Comparison of ENCODE assay signal across 27 mouse cellular contexts in the genomic region with DNA sequence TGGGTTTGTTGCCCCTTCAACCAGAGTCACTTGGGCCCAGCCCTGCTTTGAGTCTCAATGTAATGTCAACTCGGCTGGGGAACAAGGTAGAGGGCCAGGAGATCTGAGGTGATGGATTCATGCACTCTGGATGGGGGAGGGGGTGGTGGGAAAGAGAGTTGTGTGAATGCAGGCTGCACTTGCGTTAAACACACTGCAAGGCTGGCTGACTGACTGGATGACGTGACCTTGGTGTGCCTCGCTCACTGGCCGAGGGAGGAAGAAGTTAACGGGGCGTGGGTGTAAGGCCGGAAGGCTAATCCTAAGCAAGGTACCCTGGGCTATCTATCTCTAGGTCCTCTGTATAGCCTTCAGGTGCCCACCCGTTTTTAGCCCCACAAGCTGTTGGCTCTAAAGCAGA. TPM values are rescaled to one million over a fixed set of nuclear protein-coding genes. Genes with fewer than 3 reads are reported as not detected.
DNase-seq lines count a peak whose midpoint lies in the region; ATAC-seq and TF ChIP-seq lines count a peak whose summit lies in the region.
"Had no signal": no experiment of that assay in that cellular context is flagged by ENCODE, and none has a peak within 500 bp of the region (broad histone marks: within the 10 kb centered on the region; RNA-seq: fewer than 3 reads in every experiment).

No protein-coding gene starts in this region.

- DNase-seq in hindbrain, embryonic 10.5 days (ENCODE audit: low spot score), result no peak
- DNase-seq in hindbrain, embryonic 11.5 days (ENCODE audit: low spot score), result no peak
- DNase-seq in testis, postnatal 10 days (ENCODE audit: low spot score), result no peak
- DNase-seq in R1 (ENCODE audit: low read depth, low spot score), result peak; percentile 38
- DNase-seq in adrenal gland, postnatal 25 days, result peak; percentile 25
- no peak for DNase-seq in layer of hippocampus, adult 11-12 months (ENCODE audit: low spot score)
- DNase-seq: B cell, adult 2 months; cerebellum, adult 18-20 months; cerebellum, postnatal 14 days; heart, postnatal 36 days; kidney, postnatal 10 days; left cerebral cortex, postnatal 4 days; lung, postnatal 36 days; thymus, adult 2 months had no signal

- peaks cover 84% of the 10 kb centered on the region for H3K4me1 ChIP-seq in hindbrain, embryonic 10.5 days (replicated peaks)
- peaks cover 26% of the 10 kb centered on the region for H3K4me1 ChIP-seq in hindbrain, embryonic 11.5 days (replicated peaks; ENCODE audit: control insufficient read depth, insufficient read depth, low read length)
- peaks cover 18% of the 10 kb centered on the region for H3K4me1 ChIP-seq in testis, adult 2 months (ENCODE audit: control insufficient read depth, insufficient read depth, low read length)
- H3K4me1 ChIP-seq: heart, embryonic 15.5 days; limb, embryonic 15.5 days; megakaryocyte, embryonic 14.5 days had no signal

- peak overlapping the region; percentile 74 for H3K27ac ChIP-seq in hindbrain, embryonic 10.5 days
- no peak overlapping the region for H3K27ac ChIP-seq in hindbrain, embryonic 11.5 days (ENCODE audit: low read depth, low read length)
- no peak overlapping the region for H3K27ac ChIP-seq in testis, adult 2 months (ENCODE audit: control insufficient read depth, insufficient read depth, low read depth, low read length)
- H3K27ac ChIP-seq: embryonic facial prominence, embryonic 12.5 days; heart, embryonic 15.5 days; hindbrain, embryonic 15.5 days; limb, embryonic 15.5 days; liver, embryonic 14.5 days; lung, embryonic 15.5 days; midbrain, embryonic 15.5 days had no signal

- no peak overlapping the region for H3K9ac ChIP-seq in hindbrain, embryonic 11.5 days (ENCODE audit: low read depth, low read length)
- H3K9ac ChIP-seq: embryonic facial prominence, embryonic 12.5 days; forebrain, embryonic 12.5 days; heart, embryonic 15.5 days; hindbrain, embryonic 15.5 days; limb, embryonic 15.5 days; liver, embryonic 14.5 days; lung, embryonic 15.5 days; midbrain, embryonic 15.5 days; neural tube, embryonic 12.5 days had no signal

- no peaks in the 10 kb centered on the region for H3K36me3 ChIP-seq in hindbrain, embryonic 10.5 days
- H3K36me3 ChIP-seq in hindbrain, embryonic 11.5 days (ENCODE audit: control insufficient read depth, insufficient read depth, low read length), result no peaks in the 10 kb centered on the region
- no peaks in the 10 kb centered on the region for H3K36me3 ChIP-seq in testis, adult 2 months (ENCODE audit: control insufficient read depth, insufficient read depth, low read length)
- H3K36me3 ChIP-seq: embryonic facial prominence, embryonic 12.5 days; forebrain, embryonic 12.5 days; heart, embryonic 15.5 days; hindbrain, embryonic 15.5 days; limb, embryonic 15.5 days; lung, embryonic 15.5 days; midbrain, embryonic 15.5 days; neural tube, embryonic 12.5 days had no signal

- ATAC-seq in hindbrain, embryonic 11.5 days (ENCODE audit: low FRiP score), result no peak
- ATAC-seq: midbrain, embryonic 15.5 days had no signal

- no peaks in the 10 kb centered on the region for H3K9me3 ChIP-seq in hindbrain, embryonic 10.5 days
- H3K9me3 ChIP-seq in hindbrain, embryonic 11.5 days (ENCODE audit: control insufficient read depth, low read length), result no peaks in the 10 kb centered on the region
- H3K9me3 ChIP-seq: embryonic facial prominence, embryonic 12.5 days; forebrain, embryonic 12.5 days; heart, embryonic 15.5 days; hindbrain, embryonic 15.5 days; limb, embryonic 15.5 days; lung, embryonic 15.5 days; megakaryocyte, embryonic 14.5 days; midbrain, embryonic 15.5 days; neural tube, embryonic 12.5 days had no signal

- H3K4me3 ChIP-seq in hindbrain, embryonic 10.5 days, result no peak overlapping the region
- H3K4me3 ChIP-seq in hindbrain, embryonic 11.5 days (ENCODE audit: low read depth, low read length), result no peak overlapping the region
- peak overlapping the region; percentile 7 for H3K4me3 ChIP-seq in testis, adult 2 months (ENCODE audit: control insufficient read depth, low read depth, low read length)
- H3K4me3 ChIP-seq: embryonic facial prominence, embryonic 12.5 days; forebrain, embryonic 12.5 days; heart, embryonic 15.5 days; hindbrain, embryonic 15.5 days; limb, embryonic 15.5 days; lung, embryonic 15.5 days; megakaryocyte, embryonic 14.5 days; midbrain, embryonic 15.5 days; neural tube, embryonic 12.5 days had no signal

- no peak for TF ChIP-seq CTCF in testis, adult 2 months (IDR thresholded peaks at IDR 0.05; ENCODE audit: control insufficient read depth, insufficient read depth, insufficient replicate concordance, low read depth, low read length)

- H3K4me2 ChIP-seq in hindbrain, embryonic 11.5 days (replicated peaks; ENCODE audit: low read depth, low read length), result no peak overlapping the region
- H3K4me2 ChIP-seq: embryonic facial prominence, embryonic 12.5 days; forebrain, embryonic 12.5 days; heart, embryonic 15.5 days; hindbrain, embryonic 15.5 days; limb, embryonic 15.5 days; lung, embryonic 15.5 days; midbrain, embryonic 15.5 days; neural tube, embryonic 12.5 days had no signal

- peaks cover 22% of the 10 kb centered on the region for H3K27me3 ChIP-seq in hindbrain, embryonic 10.5 days (ENCODE audit: insufficient read depth, poor library complexity, severe bottlenecking)
- H3K27me3 ChIP-seq in hindbrain, embryonic 11.5 days (ENCODE audit: control insufficient read depth, insufficient read depth, low read length), result no peaks in the 10 kb centered on the region
- no peaks in the 10 kb centered on the region for H3K27me3 ChIP-seq in testis, adult 2 months (ENCODE audit: control insufficient read depth, insufficient read depth, low read length)
- H3K27me3 ChIP-seq: embryonic facial prominence, embryonic 12.5 days; forebrain, embryonic 12.5 days; hindbrain, embryonic 15.5 days; lung, embryonic 15.5 days; midbrain, embryonic 15.5 days had no signal

- no peak for TF ChIP-seq POLR2A in testis, adult 2 months (IDR thresholded peaks at IDR 0.05; ENCODE audit: control insufficient read depth, low read depth, low read length)

- WGBS in hindbrain, embryonic 10.5 days, result 82% methylated on average over 9 of the region's 9 CpGs
- WGBS in hindbrain, embryonic 11.5 days, result 73% methylated on average over 9 of the region's 9 CpGs

RNA-seq across cellular contexts. Expression of a gene that starts 31.4 kb away (rescaled TPM):
- polyA plus RNA-seq in hindbrain, embryonic 10.5 days (2016; fragmentation: Nextera tagmentation; extraction: Ambion mirVana), result 6.7 and 13.8 TPM in 2 replicates
- 8.1 and 9.4 TPM in 2 replicates for polyA plus RNA-seq in hindbrain, embryonic 11.5 days (2014; fragmentation: Nextera tagmentation; extraction: Ambion mirVana)
- 0.41 and 0.61 TPM in 2 replicates for polyA plus RNA-seq in testis, adult 2 months (2012; rRNA removed)
- 1.9 and 3.2 TPM in 2 replicates for total RNA-seq in adrenal gland, postnatal 25 days (2021)
- total RNA-seq: CH12.LX; gastrocnemius, adult 18-20 months had no signal

Comparison
In these comparisons a context has a peak if more than half of its experiments do, and no peak if none do; other contexts are left out.
1. DNase-seq: peak in R1 (single experiment) and adrenal gland, postnatal 25 days (single experiment); none in hindbrain, embryonic 10.5 days (single experiment), hindbrain, embryonic 11.5 days (single experiment), testis, postnatal 10 days (single experiment) and layer of hippocampus, adult 11-12 months (single experiment).